Comparison of ENCODE assay signal across 8 mouse cellular contexts in the genomic region with DNA sequence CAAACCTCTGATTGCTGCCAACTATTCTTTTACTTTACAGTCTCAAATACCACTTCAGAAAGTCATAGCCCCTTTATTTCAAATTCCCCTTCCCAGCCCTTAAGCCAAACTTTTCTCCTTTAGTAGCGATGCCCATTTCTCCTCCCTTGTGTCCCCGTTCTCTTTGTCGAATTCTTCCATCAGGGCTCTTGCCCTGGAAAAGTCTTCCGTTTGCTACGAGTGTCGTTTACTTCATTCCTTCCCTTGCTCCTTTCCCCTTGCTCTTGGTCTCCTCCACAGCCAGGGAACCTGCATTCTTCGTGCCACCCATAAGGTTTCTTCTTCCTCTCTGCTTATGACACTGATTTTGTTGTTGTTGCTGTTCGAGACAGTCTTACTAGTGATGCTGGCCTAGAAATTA. TPM values are rescaled to one million over a fixed set of nuclear protein-coding genes. Genes with fewer than 3 reads are reported as not detected.
DNase-seq lines count a peak whose midpoint lies in the region; ATAC-seq lines count a peak whose summit lies in the region.

No protein-coding gene starts in this region.

- H3K4me2 ChIP-seq in kidney, embryonic 14.5 days (replicated peaks; ENCODE audit: low read depth, low read length): peak overlapping the region; percentile 95
- peak overlapping the region; percentile 54 for H3K4me2 ChIP-seq in hindbrain, embryonic 11.5 days (replicated peaks; ENCODE audit: low read depth, low read length)
- peak overlapping the region; percentile 82 for H3K4me2 ChIP-seq in midbrain, embryonic 14.5 days (ENCODE audit: low read length)

- peaks cover 18% of the 10 kb centered on the region; the same call in 1 of the 2 replicates for H3K4me1 ChIP-seq in kidney, embryonic 14.5 days (ENCODE audit: control insufficient read depth, insufficient read depth, low read length)
- H3K4me1 ChIP-seq in hindbrain, embryonic 11.5 days (replicated peaks; ENCODE audit: control insufficient read depth, insufficient read depth, low read length): peaks cover 9% of the 10 kb centered on the region; the same call in 1 of the 2 replicates
- H3K4me1 ChIP-seq in midbrain, embryonic 14.5 days (ENCODE audit: control insufficient read depth, insufficient read depth, low read length): peaks cover 21% of the 10 kb centered on the region

- H3K4me3 ChIP-seq in kidney, embryonic 14.5 days (ENCODE audit: low read length): peak overlapping the region; percentile 95
- peak overlapping the region; percentile 90 for H3K4me3 ChIP-seq in hindbrain, embryonic 11.5 days (ENCODE audit: low read depth, low read length)
- peak overlapping the region; percentile 94 for H3K4me3 ChIP-seq in midbrain, embryonic 14.5 days (replicated peaks; ENCODE audit: low read depth, low read length)

- WGBS in kidney, embryonic 14.5 days: 2% methylated on average over 8 of the region's 8 CpGs
- WGBS in hindbrain, embryonic 11.5 days: 8% methylated on average over 8 of the region's 8 CpGs
- WGBS in midbrain, embryonic 14.5 days: 6% methylated on average over 8 of the region's 8 CpGs

- peak overlapping the region; percentile 84; the same call in 1 of the 2 replicates for H3K27ac ChIP-seq in kidney, embryonic 14.5 days (ENCODE audit: low read depth, low read length)
- no peak overlapping the region for H3K27ac ChIP-seq in hindbrain, embryonic 11.5 days (ENCODE audit: low read depth, low read length)
- H3K27ac ChIP-seq in midbrain, embryonic 14.5 days (replicated peaks; ENCODE audit: low read depth, low read length): peak overlapping the region; percentile 85

- DNase-seq in kidney, adult 18-20 months: no peak
- peak; percentile 13 for DNase-seq in NIH3T3 (ENCODE audit: low read depth)
- DNase-seq in hindbrain, embryonic 11.5 days (ENCODE audit: low spot score): peak; percentile 12
- DNase-seq in midbrain, embryonic 14.5 days: no peak
- DNase-seq in right cerebral cortex, postnatal 10 days (ENCODE audit: low spot score in 2 of 2): no peak
- DNase-seq in gastrocnemius, postnatal 10 days: no peak
- DNase-seq in testis, postnatal 14 days (ENCODE audit: low spot score): no peak

- H3K36me3 ChIP-seq in kidney, embryonic 14.5 days (ENCODE audit: control insufficient read depth, insufficient read depth, low read length): peaks cover 43% of the 10 kb centered on the region
- H3K36me3 ChIP-seq in hindbrain, embryonic 11.5 days (ENCODE audit: control insufficient read depth, insufficient read depth, low read length): no peaks in the 10 kb centered on the region; the same call in 1 of the 2 replicates
- peaks cover 37% of the 10 kb centered on the region for H3K36me3 ChIP-seq in midbrain, embryonic 14.5 days (ENCODE audit: control insufficient read depth, insufficient read depth, low read length)

- H3K9me3 ChIP-seq in kidney, embryonic 14.5 days (ENCODE audit: control insufficient read depth, low read length): no peaks in the 10 kb centered on the region
- no peaks in the 10 kb centered on the region for H3K9me3 ChIP-seq in hindbrain, embryonic 11.5 days (ENCODE audit: control insufficient read depth, low read length)
- H3K9me3 ChIP-seq in midbrain, embryonic 14.5 days (ENCODE audit: control insufficient read depth, low read length): no peaks in the 10 kb centered on the region

- no peaks in the 10 kb centered on the region for H3K27me3 ChIP-seq in kidney, embryonic 14.5 days (ENCODE audit: control insufficient read depth, insufficient read depth, low read length)
- H3K27me3 ChIP-seq in hindbrain, embryonic 11.5 days (ENCODE audit: control insufficient read depth, insufficient read depth, low read length): no peaks in the 10 kb centered on the region
- H3K27me3 ChIP-seq in midbrain, embryonic 14.5 days (ENCODE audit: control insufficient read depth, insufficient read depth, low read length): no peaks in the 10 kb centered on the region

- peak overlapping the region; percentile 93 for H3K9ac ChIP-seq in kidney, embryonic 14.5 days (ENCODE audit: low read depth, low read length)
- H3K9ac ChIP-seq in hindbrain, embryonic 11.5 days (ENCODE audit: low read depth, low read length): peak overlapping the region; percentile 85
- H3K9ac ChIP-seq in midbrain, embryonic 14.5 days (replicated peaks; ENCODE audit: low read length): peak overlapping the region; percentile 84

- no peak for ATAC-seq in kidney, embryonic 14.5 days (ENCODE audit: low FRiP score, low TSS enrichment)
- ATAC-seq in hindbrain, embryonic 11.5 days (ENCODE audit: low FRiP score): no peak
- ATAC-seq in midbrain, embryonic 14.5 days (ENCODE audit: low FRiP score, low TSS enrichment): no peak

RNA-seq across cellular contexts. Expression of a gene that starts 0.7 kb away (rescaled TPM):
- polyA plus RNA-seq in kidney, embryonic 14.5 days (2014; fragmentation: Nextera tagmentation; extraction: Ambion mirVana): 56.0 and 62.4 TPM in 2 replicates
- polyA plus RNA-seq in hindbrain, embryonic 11.5 days (2014; fragmentation: Nextera tagmentation; extraction: Ambion mirVana): 86.9 and 87.1 TPM in 2 replicates
- polyA plus RNA-seq in midbrain, embryonic 14.5 days (2014; fragmentation: Nextera tagmentation; extraction: Ambion mirVana): 37.3 and 55.2 TPM in 2 replicates
- 10 to 100 TPM; 13.3 to 16.4 TPM for total RNA-seq in gastrocnemius, postnatal 10 days (2021)

RNA-seq across cellular contexts. Expression of a gene that starts 1.3 kb away (rescaled TPM):
- polyA plus RNA-seq in kidney, embryonic 14.5 days (2014; fragmentation: Nextera tagmentation; extraction: Ambion mirVana): 14.7 and 29.0 TPM in 2 replicates
- 15.9 and 17.0 TPM in 2 replicates for polyA plus RNA-seq in hindbrain, embryonic 11.5 days (2014; fragmentation: Nextera tagmentation; extraction: Ambion mirVana)
- polyA plus RNA-seq in midbrain, embryonic 14.5 days (2014; fragmentation: Nextera tagmentation; extraction: Ambion mirVana): 7.0 and 10.8 TPM in 2 replicates
- 10 to 100 TPM; 15.0 to 24.5 TPM for total RNA-seq in gastrocnemius, postnatal 10 days (2021)

RNA-seq across cellular contexts. Expression of a gene that starts 59.7 kb away (rescaled TPM):
- polyA plus RNA-seq in kidney, embryonic 14.5 days (2014; fragmentation: Nextera tagmentation; extraction: Ambion mirVana): 6.7 and 14.3 TPM in 2 replicates
- polyA plus RNA-seq in hindbrain, embryonic 11.5 days (2014; fragmentation: Nextera tagmentation; extraction: Ambion mirVana): 13.6 and 17.3 TPM in 2 replicates
- 40.0 and 82.4 TPM in 2 replicates for polyA plus RNA-seq in midbrain, embryonic 14.5 days (2014; fragmentation: Nextera tagmentation; extraction: Ambion mirVana)
- 10 to 100 TPM; 76.2 to 81.0 TPM for total RNA-seq in gastrocnemius, postnatal 10 days (2021)

Comparison
In these comparisons a context has a peak if more than half of its experiments do, and no peak if none do; other contexts are left out.
1. DNase-seq: peak in NIH3T3 (single experiment) and hindbrain, embryonic 11.5 days (single experiment); none in kidney, adult 18-20 months (single experiment), midbrain, embryonic 14.5 days (single experiment), right cerebral cortex, postnatal 10 days (0 of 2), gastrocnemius, postnatal 10 days (single experiment) and testis, postnatal 14 days (single experiment).
2. Peak in every context shown above with its lines, with median percentiles within 50 percentile points of each other: H3K4me2 ChIP-seq, H3K4me3 ChIP-seq and H3K9ac ChIP-seq.